Comparison of ENCODE assay signal across 8 mouse cellular contexts in the genomic region with DNA sequence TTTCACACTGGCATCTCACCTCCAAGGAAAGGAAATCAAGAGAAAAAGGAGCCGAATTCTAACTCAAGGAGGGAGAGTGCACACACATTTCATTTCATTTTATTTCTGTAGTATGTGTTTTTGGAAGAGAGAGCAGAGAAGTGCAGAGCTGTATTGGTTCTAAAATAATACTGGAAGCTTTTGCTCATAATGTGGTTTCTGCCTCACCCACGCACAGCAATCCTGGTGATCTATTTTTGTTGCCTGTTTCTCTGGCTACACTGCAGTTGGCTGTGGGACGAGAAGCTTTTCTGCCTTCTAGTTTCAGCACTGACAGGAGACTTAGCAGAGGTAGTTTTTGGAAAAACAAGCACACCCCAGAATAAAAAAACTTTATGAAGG.
A peak's percentile ranks its signal among the peaks of the same experiment; 100 is the strongest.
DNase-seq lines count a peak whose midpoint lies in the region; ATAC-seq and TF ChIP-seq lines count a peak whose summit lies in the region.

No protein-coding gene starts in this region.

- no peaks in the 10 kb centered on the region for H3K27me3 ChIP-seq in forebrain, embryonic 13.5 days
- no peaks in the 10 kb centered on the region for H3K27me3 ChIP-seq in hindbrain, postnatal 0 days (ENCODE audit: insufficient read depth, low read length)
- H3K27me3 ChIP-seq in midbrain, embryonic 16.5 days (ENCODE audit: control insufficient read depth, insufficient read depth, low read depth, low read length) = no peaks in the 10 kb centered on the region

- WGBS in forebrain, embryonic 13.5 days = 11% methylated on average over 3 of the region's 3 CpGs
- 9% methylated on average over 3 of the region's 3 CpGs for WGBS in hindbrain, postnatal 0 days
- WGBS in midbrain, embryonic 16.5 days = 11% methylated on average over 3 of the region's 3 CpGs

- TF ChIP-seq CTCF in hindbrain, postnatal 0 days (IDR thresholded peaks at IDR 0.05; ENCODE audit: low read depth) = no peak

- peak; percentile 41 for ATAC-seq in forebrain, embryonic 13.5 days
- peak; percentile 18; the same call in 1 of the 2 replicates for ATAC-seq in hindbrain, postnatal 0 days
- ATAC-seq in midbrain, embryonic 16.5 days = peak; percentile 29; the same call in 1 of the 2 replicates
- ATAC-seq in erythroblast, adult 5-6 weeks (replicated peaks; ENCODE audit: low FRiP score, poor library complexity, severe bottlenecking) = no peak

- 0 out of 2 replicates have a peak overlapping the region, but pooled peaks have one; percentile 38 for H3K4me3 ChIP-seq in forebrain, embryonic 13.5 days
- H3K4me3 ChIP-seq in hindbrain, postnatal 0 days (ENCODE audit: low read length) = peak overlapping the region; percentile 38
- H3K4me3 ChIP-seq in midbrain, embryonic 16.5 days (ENCODE audit: low read depth, low read length) = no peak overlapping the region

- peaks cover 33% of the 10 kb centered on the region for H3K4me1 ChIP-seq in forebrain, embryonic 13.5 days
- H3K4me1 ChIP-seq in hindbrain, postnatal 0 days (ENCODE audit: insufficient read depth, low read length) = no peaks in the 10 kb centered on the region
- peaks cover 25% of the 10 kb centered on the region for H3K4me1 ChIP-seq in midbrain, embryonic 16.5 days (ENCODE audit: control insufficient read depth, insufficient read depth, low read length)

- H3K27ac ChIP-seq in forebrain, embryonic 13.5 days = peak overlapping the region; percentile 79
- peak overlapping the region; percentile 71 for H3K27ac ChIP-seq in hindbrain, postnatal 0 days
- H3K27ac ChIP-seq in midbrain, embryonic 16.5 days (ENCODE audit: low read length) = peak overlapping the region; percentile 14

- DNase-seq in right cerebral cortex, adult 2 months (ENCODE audit: low spot score in 2 of 2) = peak; percentile 83 to 87
- no peak for DNase-seq in right cerebral cortex, postnatal 4 days
- peak; percentile 46 for DNase-seq in hindbrain, postnatal 0 days (ENCODE audit: low spot score)
- DNase-seq in urinary bladder, postnatal 36 days (ENCODE audit: low spot score in 2 of 2) = no peak
- no peak for DNase-seq in spleen, postnatal 36 days (ENCODE audit: low spot score in 2 of 2)

- no peaks in the 10 kb centered on the region for H3K36me3 ChIP-seq in forebrain, embryonic 13.5 days (ENCODE audit: poor library complexity, severe bottlenecking)
- no peaks in the 10 kb centered on the region for H3K36me3 ChIP-seq in hindbrain, postnatal 0 days (ENCODE audit: insufficient read depth, low read length)
- no peaks in the 10 kb centered on the region for H3K36me3 ChIP-seq in midbrain, embryonic 16.5 days (ENCODE audit: control insufficient read depth, insufficient read depth, low read length)

- H3K9me3 ChIP-seq in forebrain, embryonic 13.5 days (replicated peaks) = no peaks in the 10 kb centered on the region
- H3K9me3 ChIP-seq in hindbrain, postnatal 0 days (ENCODE audit: low read length) = no peaks in the 10 kb centered on the region
- H3K9me3 ChIP-seq in midbrain, embryonic 16.5 days (replicated peaks; ENCODE audit: control insufficient read depth, low read length, poor library complexity, severe bottlenecking) = no peaks in the 10 kb centered on the region

- peak overlapping the region; percentile 61 for H3K4me2 ChIP-seq in forebrain, embryonic 13.5 days
- peak overlapping the region; percentile 59 for H3K4me2 ChIP-seq in hindbrain, postnatal 0 days (ENCODE audit: low read depth, low read length)
- H3K4me2 ChIP-seq in midbrain, embryonic 16.5 days (ENCODE audit: low read length) = peak overlapping the region; percentile 46; the same call in 1 of the 2 replicates

- H3K9ac ChIP-seq in forebrain, embryonic 13.5 days = no peak overlapping the region
- no peak overlapping the region for H3K9ac ChIP-seq in hindbrain, postnatal 0 days (replicated peaks; ENCODE audit: low read length)
- H3K9ac ChIP-seq in midbrain, embryonic 16.5 days (ENCODE audit: low read depth, low read length) = no peak overlapping the region; the same call in 1 of the 2 replicates

Comparison
In these comparisons a context has a peak if more than half of its experiments do, and no peak if none do; other contexts are left out.
1. DNase-seq: peak in right cerebral cortex, adult 2 months (2 of 2) and hindbrain, postnatal 0 days (single experiment); none in right cerebral cortex, postnatal 4 days (single experiment), urinary bladder, postnatal 36 days (0 of 2) and spleen, postnatal 36 days (0 of 2).
2. H3K27ac ChIP-seq: peak in every context shown above with its lines; median percentile 79 in forebrain, embryonic 13.5 days; 71 in hindbrain, postnatal 0 days; 14 in midbrain, embryonic 16.5 days.
3. Peak in every context shown above with its lines, with median percentiles within 50 percentile points of each other: H3K4me2 ChIP-seq.